Comparison of ENCODE assay signal across 21 mouse cellular contexts in genomic region chr2:19449308-19449707, GRCm38 (mm10). TPM values are rescaled to one million over a fixed set of nuclear protein-coding genes. Genes with fewer than 3 reads are reported as not detected.
A peak's percentile ranks its signal among the peaks of the same experiment; 100 is the strongest.
DNase-seq lines count a peak whose midpoint lies in the region; TF ChIP-seq lines count a peak whose summit lies in the region.
"Had no signal": no experiment of that assay in that cellular context is flagged by ENCODE, and none has a peak within 500 bp of the region (broad histone marks: within the 10 kb centered on the region; RNA-seq: fewer than 3 reads in every experiment).

No protein-coding gene starts in this region.

- TF ChIP-seq CTCF in left cerebral cortex, adult 2 months (IDR thresholded peaks at IDR 0.05) = no peak

- DNase-seq in heart, adult 11 months = peak; percentile 64
- DNase-seq in heart, postnatal 10 days = no peak
- DNase-seq in left cerebral cortex, postnatal 4 days = peak; percentile 44
- no peak for DNase-seq in left cerebral cortex, adult 2 months (ENCODE audit: extremely low spot score in 1 of 2, low spot score in 2 of 2)
- DNase-seq: adrenal gland, adult 2 months; adrenal gland, postnatal 10 days; adrenal gland, postnatal 25 days; cerebellum, adult 11 months; cerebellum, adult 18-20 months; cerebellum, adult 8-10 months; cerebellum, adult 9-11 months; cerebellum, postnatal 14 days; cerebellum, postnatal 36 days had no signal

- intact Hi-C loops in heart, postnatal 10 days (cut with DNase I) = no loop called here
- intact Hi-C loops in left cerebral cortex, postnatal 4 days (cut with DNase I) = no loop called here
- intact Hi-C loops in left cerebral cortex, adult 2 months (cut with DNase I) = loop anchor here (10.0 kb wide), 1 partner anchor 755 kb away; the partner anchor contains the start of gene Spag6

- no peak overlapping the region for H3K4me3 ChIP-seq in left cerebral cortex, adult 2 months
- H3K4me3 ChIP-seq: embryonic facial prominence, embryonic 13.5 days; embryonic facial prominence, embryonic 15.5 days; erythroblast, embryonic 14.5 days; forebrain, embryonic 10.5 days had no signal

- H3K27ac ChIP-seq in left cerebral cortex, adult 2 months = no peak overlapping the region
- H3K27ac ChIP-seq: embryonic facial prominence, embryonic 13.5 days; embryonic facial prominence, embryonic 15.5 days; forebrain, embryonic 10.5 days; forebrain, embryonic 12.5 days had no signal

RNA-seq across cellular contexts. Expression of gene Ptf1a, which starts 3.8 kb away (rescaled TPM):
- total RNA-seq in heart, postnatal 10 days (2021) = not detected
- not detected for total RNA-seq in left cerebral cortex, postnatal 4 days (2021)
- not detected for total RNA-seq in left cerebral cortex, adult 2 months (2021)
- total RNA-seq: adrenal gland, adult 2 months; adrenal gland, postnatal 10 days; adrenal gland, postnatal 25 days; common myeloid progenitor, adult 5-6 weeks; ES-E14; MEL had no signal

Comparison
In these comparisons a context has a peak if more than half of its experiments do, and no peak if none do; other contexts are left out.
1. DNase-seq: peak in heart, adult 11 months (single experiment) and left cerebral cortex, postnatal 4 days (single experiment); none in heart, postnatal 10 days (0 of 2) and left cerebral cortex, adult 2 months (0 of 2).